Mouse (Mus musculus) spleen, postnatal 14 days (tissue): ENCODE results near the gene Wnt8b.
"Not testable (repeated sequence)": the region's sequence is repeated elsewhere in the genome, so short reads cannot be mapped to it uniquely, and the experiment has no call there.

Experiments used
- DNase-seq, 2 experiments: peaks; one replicate each; pipeline ENCODE4 v3.0.0; 2021 to 2022; ENCODE audit warnings: low spot score in 2 of 2

Wnt8b gene

DNA sequence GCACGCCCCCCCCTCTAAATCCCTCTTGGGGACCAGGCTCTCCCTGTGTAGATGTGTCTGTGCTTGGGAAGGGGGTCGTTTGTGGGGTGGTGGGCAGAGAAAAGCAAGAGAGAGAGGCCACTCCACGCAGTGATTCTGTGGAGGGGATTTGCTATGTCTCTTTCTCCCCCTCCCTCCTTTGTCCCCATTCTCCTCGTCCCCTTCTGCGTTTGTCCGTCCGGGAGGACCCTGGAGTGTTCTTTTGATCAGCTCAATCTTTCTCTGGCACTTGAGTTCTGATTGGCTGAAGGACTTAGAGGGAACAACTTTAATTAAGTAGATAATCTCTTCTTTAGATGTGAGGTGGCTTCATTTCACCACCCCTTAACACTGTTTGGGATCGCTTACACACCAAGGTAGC lies at the start of gene Wnt8b:
Gene Wnt8b, plus strand, starts transcription at position 345 of the 400 bp plus-strand sequence.
- no peak for DNase-seq

DNA sequence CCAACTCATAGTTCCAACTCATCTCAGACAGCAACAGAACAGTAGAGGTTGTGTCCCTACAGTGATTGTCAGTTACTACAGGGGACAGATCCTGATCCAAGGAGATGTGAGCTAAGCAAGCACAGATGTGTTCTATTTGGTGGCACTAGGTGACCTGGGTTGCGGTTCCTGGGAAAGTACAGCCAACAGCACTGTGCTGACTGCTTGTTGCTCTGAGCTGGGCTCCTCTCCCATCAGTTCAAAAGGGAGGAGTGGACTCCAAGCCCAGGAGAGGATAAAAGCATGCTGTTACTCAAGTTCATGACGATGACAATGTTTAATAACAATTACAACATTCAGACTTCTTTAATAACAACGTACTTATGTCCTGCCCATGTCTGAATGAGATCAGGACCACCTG lies 47.5 kb upstream of the Wnt8b start:
- DNase-seq: no peak

DNA sequence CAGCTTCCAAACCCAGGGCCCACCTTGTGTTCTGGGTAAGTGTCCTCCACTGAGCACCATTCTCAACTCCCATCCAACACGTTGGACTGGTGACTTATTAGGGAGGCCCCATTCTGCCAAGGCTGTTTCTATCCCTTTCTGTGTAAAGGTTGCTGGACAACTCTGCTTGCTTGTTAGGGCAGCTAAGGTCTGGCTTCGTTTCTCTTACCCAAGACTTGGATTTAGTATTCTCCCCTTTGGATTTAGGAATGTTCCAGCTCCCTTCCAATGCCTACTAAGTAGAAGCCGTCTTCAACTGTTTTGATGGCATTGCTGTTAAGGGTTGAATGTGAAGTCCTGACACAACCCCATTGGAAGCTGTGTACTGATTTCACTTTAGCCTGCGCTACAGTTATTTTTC lies 45.3 kb upstream of the Wnt8b start:
- no peak for DNase-seq

DNA sequence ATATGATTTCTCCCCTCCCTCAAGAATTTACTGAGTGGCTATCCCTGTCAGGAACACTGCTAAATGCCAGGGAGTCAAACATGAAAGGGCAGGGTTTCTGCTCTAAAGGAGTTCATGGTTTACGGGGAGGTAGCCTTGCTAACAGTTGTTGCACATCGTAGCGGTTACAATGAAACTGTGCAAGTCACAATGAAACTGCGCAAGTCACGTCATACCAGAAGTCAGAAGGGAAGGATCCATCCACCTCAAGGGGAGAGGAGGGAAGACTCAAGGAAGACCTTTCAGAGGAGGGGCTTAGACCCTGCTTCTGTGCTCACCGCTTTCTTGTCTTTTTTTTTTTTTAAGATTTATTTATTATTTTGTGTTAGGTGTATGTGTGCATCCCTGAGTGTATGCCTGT lies 38.4 kb upstream of the Wnt8b start:
- DNase-seq: no peak

DNA sequence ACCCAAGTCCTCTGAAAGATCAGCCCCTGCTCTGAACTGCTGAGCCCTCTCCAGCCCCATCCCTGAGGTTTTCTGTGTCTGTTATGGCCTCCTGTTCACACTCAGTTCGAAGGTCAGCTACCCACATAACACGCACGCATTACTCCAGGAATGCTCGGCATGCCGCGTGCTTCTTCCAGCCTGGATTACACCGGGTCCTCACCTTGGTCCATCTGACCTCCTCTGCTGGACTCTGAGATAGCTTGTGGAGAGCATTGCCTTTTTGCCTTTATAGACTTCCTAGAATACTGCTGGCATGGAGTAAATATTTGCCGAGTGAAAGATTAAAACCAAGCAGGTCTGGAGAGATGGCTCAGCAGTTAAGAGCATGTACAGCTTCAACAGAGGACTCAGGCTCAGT lies 37.9 kb upstream of the Wnt8b start:
- DNase-seq: no peak

DNA sequence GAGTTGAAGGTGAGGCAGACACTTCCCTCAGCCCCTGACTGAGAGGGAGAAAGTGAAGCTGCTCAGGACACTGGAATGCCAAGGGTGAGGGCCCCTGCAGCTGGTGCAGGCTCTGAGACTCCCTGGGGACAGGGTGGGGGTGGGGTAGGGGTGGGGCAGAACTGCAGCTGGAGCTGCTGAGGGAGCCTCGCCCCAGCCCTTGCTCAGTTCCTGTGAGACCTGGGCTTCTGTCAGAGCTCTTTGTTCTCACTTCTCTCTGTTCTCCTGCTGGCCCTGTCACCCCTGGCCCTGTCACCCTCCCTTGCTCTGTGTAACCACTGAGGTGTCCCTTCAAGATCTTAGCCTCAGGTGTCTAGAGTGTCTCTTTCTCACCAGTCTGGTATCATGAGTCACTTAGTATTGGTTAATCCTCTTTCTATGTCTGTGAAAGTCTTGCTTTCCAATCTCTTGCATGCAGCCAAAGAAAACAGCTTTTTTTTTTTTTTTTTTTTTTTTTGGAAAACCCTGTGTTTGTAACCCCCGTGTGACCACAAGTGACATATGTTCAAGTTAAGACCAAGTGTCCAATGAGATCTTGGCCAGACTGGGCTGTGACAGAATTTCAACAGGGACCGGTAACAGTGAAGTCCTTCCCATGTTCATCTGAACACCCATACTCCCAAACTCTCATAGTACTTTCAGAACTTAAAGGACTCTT lies 35.8 kb upstream of the Wnt8b start:
- no peak for DNase-seq

DNA sequence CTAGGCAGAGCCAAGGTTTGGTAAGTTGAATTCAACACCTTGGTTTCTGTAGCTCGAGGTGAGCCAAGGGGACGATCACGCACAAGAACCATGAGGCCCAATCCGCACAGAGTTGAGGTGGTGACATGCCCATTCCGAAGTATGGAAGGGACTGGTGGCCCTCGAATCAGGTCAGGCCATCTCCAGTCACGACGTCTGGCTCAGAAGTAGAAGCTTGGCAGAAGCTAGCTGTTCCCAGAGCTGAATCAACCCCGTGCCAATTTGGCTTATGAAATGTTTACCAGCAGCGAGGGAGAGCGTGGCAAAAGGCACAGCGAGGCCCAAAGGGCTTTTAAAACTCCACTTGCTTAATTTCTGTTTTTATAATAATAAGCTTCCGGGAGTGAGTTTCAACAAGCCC lies 34.6 kb upstream of the Wnt8b start:
- no peak for DNase-seq

DNA sequence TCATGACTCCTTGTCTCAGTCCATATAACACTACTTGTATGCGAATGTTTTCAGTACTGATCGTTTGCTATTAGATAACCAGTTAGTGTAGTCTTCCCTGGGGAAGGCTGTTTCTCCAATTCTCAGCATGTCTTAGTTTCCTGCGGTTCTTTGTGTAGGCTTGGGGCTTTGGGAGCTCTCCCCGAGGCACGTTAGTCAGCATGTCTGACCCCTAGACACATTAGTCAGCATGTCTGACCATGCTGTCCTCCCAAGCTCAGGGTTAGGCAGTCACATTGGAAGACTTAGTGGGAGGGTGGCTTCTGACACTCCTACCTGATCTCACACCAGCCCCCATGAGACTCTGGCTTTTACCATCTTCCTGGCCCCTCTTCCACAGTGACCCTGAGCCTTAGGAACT lies 32.8 kb upstream of the Wnt8b start:
- DNase-seq: no peak

DNA sequence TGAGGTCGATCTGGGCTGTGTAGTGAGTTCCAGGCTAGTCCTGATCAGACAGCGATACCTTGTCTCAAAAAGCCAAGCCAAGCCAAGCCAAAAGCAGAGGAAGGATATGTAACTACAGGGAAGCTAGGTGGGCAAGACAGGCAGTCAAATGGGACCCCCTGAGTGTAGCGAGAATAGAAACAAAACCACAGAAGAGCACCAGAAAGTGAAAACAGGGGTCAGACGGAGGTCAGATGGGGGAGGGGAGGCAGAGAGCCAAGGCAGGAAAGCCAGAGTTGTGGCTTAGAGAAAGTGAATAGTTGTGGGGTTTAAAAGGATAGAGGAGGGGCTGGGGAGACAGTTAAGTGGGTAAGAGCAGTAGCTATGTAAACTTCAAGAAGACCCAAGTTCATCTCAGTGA lies 31.8 kb upstream of the Wnt8b start:
- peak in 1 of 2 experiments; percentile 19 for DNase-seq

DNA sequence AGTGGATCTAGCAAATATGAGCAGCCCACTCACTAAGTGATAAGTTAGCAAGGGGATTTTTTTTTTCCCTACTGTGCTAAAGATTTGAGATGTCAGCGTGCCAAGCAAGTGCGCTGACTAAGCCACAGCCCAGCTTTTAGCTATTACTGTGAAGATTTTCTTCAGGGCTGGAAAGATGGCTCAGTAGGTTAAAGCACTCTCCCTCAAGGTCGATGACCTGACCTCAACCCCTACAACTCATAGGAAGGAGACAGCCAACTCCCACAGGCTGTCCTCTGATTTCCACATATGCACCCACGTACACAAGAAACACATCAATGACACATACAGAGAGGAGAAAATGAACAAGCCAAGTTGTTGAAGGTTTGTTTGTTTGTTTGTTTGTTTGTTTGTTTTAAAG lies 31.1 kb upstream of the Wnt8b start:
- no peak for DNase-seq

DNA sequence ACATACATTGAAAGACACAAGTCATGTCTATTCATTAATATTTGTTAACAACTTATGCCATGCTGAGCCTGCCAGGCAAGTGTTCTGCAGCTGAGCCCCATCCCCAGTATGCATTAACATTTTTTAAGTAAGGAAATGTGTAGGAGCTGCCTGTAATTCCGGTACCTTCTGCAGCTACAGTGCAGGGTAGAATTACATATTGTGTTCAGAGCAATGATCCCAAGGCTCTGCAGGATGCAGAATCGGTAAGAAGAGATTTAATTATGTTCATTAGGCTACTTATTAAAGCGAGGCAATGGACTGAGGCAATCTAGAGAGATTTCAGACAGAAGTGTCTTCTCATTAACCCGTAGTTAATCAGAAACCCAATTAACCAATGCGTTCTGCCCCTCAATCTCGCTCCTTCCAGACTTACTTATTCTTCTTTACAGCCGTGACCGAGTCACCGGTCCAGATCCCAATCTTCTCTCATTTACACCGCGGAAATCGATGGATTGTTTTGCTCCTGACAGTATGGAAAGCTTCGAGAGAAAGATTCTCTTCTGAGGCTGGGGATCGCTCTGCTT lies 27.2 kb upstream of the Wnt8b start:
- not testable (repeated sequence) for DNase-seq

DNA sequence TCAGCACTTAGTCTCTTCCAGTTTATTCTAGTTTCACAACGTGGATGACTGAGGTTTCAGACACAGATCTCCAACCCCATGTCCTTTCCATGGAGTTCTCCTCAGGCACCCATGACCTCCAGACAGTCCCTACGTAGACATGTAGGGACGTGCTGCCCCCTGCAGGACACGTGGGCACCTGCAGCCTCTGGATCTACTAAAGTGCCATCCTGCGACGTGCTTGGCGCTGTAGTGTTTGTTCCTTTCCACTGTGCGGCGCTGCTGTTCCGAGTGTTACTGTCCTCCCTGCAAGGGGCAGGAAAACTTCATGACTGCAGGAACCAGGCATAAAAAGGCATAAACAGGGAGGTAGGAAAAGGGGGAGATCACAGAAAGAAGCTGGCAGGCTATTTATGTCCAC lies 19.1 kb upstream of the Wnt8b start:
- peak; percentile 45 to 76 for DNase-seq

DNA sequence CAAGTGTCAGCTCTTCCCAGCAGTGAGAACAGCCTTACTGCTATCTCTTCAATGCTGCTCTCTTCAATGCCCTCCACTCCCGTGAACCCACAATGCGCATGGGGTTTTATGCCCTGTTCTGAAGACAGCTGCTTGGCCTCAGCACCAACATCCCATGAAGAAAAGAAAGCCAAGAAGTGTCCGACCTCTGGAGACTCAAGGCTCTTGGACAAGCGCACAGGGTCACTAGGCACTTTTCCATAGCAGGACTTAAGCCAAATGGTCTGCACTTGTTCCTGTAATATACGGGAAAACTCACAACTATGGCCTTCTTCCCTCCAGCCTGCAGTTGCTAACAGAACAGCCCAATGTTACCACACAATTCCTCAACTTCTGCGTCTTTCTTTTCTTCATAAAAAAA lies 18.0 kb upstream of the Wnt8b start:
- no peak for DNase-seq

DNA sequence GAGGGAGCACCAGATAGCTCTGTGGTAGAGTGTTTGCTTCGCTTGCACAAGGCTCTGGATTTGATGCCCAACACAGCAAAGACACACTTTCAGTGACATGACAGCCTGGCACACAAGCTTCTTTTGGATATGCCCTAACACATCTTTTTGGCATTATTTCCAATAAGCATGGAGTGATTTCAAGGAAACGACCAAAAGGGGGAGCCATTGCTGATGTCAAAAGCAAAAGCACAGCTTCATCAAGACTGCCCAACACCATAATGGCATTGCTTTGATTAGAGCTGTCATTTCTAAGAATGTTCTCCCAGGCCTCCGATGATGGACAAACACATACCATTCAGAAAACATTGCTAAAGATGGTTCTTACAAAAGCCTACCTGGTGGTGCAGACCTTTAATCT lies 16.7 kb upstream of the Wnt8b start:
- no peak for DNase-seq

DNA sequence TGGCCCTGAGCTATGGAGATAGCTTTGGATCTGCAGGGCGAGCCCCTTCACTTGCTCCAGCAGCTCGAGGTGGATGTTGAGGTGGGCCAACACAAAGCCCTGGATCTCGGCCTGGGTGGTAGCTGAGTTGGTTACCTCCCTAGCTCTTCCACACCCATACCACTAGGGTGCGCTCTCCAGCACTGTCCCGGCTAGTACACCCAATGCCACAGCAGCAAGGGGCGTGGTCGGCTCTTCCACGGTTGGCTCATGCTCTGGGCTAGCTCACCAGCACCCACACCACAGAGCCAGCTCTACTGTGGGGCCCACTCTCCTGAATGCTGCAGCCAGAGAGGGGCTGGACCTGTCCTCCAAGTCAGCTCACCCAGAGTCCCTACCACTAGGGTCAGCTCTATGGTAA lies 6.0 kb upstream of the Wnt8b start:
- peak in 1 of 2 experiments; percentile 45 for DNase-seq

DNA sequence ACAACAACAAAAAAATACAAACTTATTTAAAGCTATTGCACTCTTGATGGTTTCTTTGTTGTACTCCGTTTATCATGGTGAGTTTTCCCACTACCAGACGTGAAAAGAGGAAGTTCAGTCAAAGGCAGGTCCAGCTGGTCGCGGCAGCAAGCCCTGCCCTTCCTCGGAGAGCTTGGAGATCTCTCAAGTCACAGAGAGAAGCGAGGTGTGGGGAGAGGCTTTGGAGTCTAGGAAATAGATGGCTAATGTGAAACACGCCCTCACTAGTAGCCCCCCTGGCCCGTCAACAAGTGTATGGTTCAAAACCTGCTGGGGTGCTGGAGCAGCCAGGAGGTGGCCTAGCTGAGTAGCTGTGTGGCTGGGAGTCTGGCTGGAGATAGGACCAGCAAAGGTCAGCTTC lies 3.2 kb downstream of the Wnt8b start:
- no peak for DNase-seq

DNA sequence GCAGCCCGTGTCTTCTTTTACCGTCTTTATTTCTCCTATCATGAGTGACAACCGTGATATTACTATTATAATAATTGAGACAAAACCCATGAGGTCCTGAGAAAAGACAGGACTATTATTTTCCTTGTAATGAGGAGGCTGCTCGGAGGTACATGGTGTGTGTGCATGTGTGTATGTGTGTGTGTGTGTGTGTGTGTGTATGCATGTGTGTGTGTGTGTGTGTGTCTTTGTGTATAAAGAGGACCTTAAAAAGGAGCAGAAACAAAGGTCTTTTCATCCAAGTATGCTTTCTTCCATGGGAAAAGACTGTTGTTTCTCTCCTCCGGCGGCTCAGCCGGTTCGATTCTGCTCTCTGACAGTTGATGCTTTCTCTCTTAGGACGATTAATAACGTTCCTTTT lies 3.7 kb downstream of the Wnt8b start:
- no peak for DNase-seq

DNA sequence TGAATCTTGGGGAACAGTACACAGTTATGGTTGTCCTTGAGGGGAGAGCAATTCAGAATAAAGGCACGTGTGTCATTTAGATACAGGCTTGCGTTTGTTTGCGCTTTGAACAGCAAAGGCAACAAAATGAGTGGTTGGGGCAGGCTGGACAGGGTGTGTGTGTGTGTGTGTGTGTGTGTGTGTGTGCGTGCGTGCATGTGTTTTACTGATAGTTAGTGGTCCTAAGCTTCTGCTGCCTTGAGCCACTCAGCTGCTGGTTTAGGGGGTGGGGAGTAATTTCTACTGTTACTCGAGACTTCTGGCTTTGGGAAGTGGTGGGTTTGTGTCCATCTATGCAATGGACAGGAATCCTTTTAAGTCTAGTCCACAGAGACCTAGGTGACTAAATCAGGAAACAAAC lies 5.7 kb downstream of the Wnt8b start:
- no peak for DNase-seq

DNA sequence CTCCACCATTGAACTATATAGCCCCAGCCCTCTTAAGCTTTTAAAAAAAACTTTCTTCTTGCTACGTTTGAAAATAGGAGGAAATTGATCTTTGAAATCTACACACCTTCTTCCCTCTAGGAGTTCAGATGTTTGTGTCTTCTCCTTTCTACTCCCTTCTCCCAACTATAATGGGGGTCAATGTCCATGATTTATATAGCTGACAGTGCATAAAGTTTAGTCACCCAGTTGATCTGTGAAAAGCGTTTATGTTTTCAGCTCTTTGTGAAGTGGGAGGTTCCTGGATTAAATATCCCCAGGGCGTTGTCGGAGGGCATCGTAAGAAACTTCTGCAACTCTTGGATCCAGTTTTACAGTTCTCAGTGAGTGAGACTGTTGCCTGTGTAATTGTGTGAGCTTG lies 7.0 kb downstream of the Wnt8b start:
- no peak for DNase-seq

DNA sequence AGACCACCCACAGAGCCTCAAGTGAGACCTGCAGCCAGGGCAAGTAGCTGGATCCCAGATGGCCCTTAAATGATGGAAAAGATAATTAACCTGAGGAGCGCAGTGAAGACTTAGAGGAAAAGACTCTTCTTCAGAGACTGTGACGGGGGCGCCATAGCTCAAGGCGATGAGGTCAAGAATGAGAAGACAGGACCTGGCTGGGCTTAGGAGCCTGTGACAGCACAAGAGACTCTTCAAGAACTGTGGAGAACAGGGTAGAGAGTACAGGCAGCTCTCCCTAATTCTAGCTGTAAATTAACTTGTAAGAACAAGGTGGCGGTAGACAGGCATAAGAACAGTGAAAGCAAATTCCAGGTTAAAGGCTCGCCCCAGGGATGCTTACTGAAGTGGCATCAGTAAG lies 8.7 kb downstream of the Wnt8b start:
- no peak for DNase-seq

DNA sequence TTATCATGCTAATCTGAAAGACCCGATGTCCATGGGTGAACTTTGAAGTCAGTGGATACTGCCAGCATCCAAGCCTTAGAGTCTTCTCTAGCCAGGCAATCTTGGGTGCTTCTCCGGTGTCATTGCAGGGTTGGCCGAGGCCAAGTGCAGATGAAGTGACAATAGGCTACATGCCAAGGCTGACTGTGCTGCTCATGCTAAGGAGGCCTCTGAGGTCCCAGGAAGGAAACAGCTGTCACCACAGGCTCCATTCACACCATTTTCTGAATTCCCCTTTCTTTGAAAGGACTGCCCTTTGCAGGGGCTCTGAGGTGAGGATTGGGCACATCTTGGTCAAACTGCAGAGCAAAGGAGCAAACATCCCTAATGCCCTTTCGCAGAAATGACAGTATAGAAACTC lies 9.5 kb downstream of the Wnt8b start:
- no peak for DNase-seq

DNA sequence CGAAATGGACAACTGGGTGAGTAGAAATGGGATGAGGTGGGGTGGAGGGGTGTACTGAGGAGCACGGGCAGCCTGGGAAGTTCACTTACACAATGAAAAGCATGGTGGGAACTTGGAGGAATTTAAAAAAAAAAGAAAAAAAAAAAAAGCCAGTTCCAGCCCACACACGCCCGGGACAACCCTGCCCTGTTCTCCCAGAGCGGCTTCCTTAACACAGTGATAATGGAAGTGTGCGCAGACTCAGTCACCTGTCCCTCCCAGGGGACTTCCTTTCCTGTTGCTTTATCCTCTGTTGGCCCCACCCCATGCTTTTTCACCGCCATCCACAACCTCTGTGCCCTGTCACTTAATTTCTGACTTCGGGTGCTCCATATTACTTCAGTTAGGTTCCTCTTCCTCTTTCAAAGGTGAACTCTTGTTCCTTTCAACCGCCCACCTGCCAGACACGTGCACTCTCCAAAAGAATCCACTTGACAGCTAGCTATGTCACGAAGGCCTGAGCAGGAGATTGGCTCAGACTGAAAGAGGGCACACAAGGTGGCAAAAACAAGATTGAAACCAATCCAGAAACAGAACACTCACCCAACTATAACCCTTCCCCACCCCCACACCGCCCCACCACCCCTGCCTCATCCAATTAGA lies 17.4 kb downstream of the Wnt8b start:
- no peak for DNase-seq

DNA sequence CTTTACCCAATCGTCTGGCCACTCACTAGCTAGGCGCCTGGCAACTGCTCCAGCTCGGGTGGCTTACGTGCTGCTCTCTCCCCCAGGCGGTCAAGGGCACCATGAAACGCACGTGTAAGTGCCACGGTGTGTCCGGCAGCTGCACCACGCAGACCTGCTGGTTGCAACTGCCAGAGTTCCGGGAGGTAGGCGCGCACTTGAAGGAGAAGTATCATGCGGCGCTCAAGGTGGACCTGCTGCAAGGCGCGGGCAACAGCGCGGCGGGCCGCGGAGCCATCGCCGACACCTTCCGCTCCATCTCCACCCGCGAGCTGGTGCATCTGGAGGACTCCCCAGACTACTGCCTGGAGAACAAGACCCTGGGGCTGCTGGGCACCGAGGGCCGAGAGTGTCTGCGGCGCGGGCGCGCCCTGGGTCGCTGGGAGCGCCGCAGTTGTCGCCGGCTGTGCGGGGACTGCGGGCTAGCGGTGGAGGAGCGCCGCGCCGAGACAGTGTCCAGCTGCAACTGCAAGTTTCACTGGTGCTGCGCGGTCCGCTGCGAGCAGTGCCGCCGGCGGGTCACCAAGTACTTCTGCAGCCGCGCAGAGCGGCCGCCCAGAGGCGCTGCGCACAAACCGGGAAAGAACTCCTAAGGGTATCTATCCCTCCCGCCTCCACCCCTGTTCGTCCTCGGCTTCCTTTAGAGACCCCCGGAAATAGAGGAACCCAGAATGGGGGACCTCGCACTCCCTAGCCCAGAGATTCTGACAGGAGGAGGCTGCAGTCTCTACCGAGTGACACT lies 18.4 kb downstream of the Wnt8b start:
- DNase-seq: no peak
